Mouse (Mus musculus) layer of hippocampus, adult 6 months (tissue): ENCODE measurements around the gene Kcnk16. TPM values are rescaled to one million over a fixed set of nuclear protein-coding genes. Genes with fewer than 3 reads are reported as not detected.

Experiments used
- long read RNA-seq, 2 experiments: library from polyadenylated mRNA; unstranded; transcript quantifications; one replicate each; pipeline ENCODE4 v2.0.0; 2019 to 2020
- polyA plus RNA-seq: library from polyadenylated mRNA; unstranded; fragments of <200 nt; fragmentation: Nextera tagmentation; gene quantifications from 2 replicates; pipeline ENCODE4 v1.2.3, GENCODE M21; 2021

Gene Kcnk16
- not detected in 2 replicates for polyA plus RNA-seq
- long read RNA-seq, experiment 1, result 0 reads
- long read RNA-seq, experiment 2, result 0 reads

GRCm38 (mm10) chr14:20269082-20269809 is at the start of gene Kcnk16:
TSS of gene Kcnk16 (minus strand) at chr14:20269199.

DNA sequence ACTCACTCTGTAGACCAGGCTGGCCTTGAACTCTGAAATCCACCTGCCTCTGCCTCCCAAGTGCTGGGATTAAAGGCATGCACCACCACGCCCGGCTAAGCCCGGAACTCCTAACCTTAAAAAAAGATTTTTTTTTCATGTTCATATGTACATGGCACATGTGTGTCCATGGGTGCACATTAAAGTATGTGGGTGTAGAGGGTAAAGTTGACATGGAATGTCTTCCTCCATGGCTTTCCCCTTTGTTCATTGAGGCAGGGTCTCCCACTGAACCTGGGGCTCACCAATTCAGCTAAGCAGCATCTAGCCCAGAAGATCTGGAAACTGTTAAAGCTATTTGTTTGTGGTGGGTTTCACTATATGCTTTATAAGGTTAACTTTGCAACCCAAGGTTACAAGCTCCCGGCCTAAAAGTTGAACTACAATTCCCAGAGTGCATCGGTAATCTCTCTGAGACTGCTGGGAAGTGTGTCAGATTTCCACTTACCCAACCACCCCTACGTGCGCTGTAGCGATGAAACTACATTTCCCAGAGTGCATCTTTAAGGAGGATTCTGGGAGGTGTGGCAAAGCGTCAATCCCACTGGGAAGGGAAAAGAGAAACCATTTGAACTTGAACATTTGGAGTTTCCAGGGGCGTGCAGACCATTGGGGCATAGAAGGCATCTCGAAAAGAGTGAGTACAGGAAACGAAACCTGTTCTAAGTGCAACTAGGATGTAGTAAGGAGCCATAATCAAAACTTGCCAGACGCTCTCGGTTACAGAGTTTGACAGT is 25.3 kb upstream of the Kcnk16 start, which contains the start of gene Nudt13:
Gene Nudt13, plus strand, starts transcription at position 581 of the 776 bp plus-strand sequence.

Other genes starting within 250 kb of the Kcnk16 start
- gene Saysd1, start 130.7 kb downstream of the Kcnk16 start, polyA plus RNA-seq, result 12.2 and 12.8 TPM in 2 replicates
- 0.10 and 0.14 TPM in 2 replicates for gene Kcnk5, start 87.4 kb downstream of the Kcnk16 start, polyA plus RNA-seq
- 7.2 and 7.9 TPM in 2 replicates for gene Nudt13, start 25.5 kb upstream of the Kcnk16 start, polyA plus RNA-seq
- gene Ecd, start 78.9 kb upstream of the Kcnk16 start, polyA plus RNA-seq, result 25.5 and 32.7 TPM in 2 replicates
- 4.3 and 5.6 TPM in 2 replicates for gene Fam149b, start 79.0 kb upstream of the Kcnk16 start, polyA plus RNA-seq
- gene Dnajc9, start 119.7 kb upstream of the Kcnk16 start, polyA plus RNA-seq, result 31.0 and 32.9 TPM in 2 replicates
- 99.0 and 103 TPM in 2 replicates for gene Mrps16, start 124.4 kb upstream of the Kcnk16 start, polyA plus RNA-seq
- gene Cfap70, start 183.0 kb upstream of the Kcnk16 start, polyA plus RNA-seq, result 0.79 and 2.3 TPM in 2 replicates
- 50.7 and 53.0 TPM in 2 replicates for gene Anxa7, start 210.9 kb upstream of the Kcnk16 start, polyA plus RNA-seq
- not detected in 2 replicates for gene Mss51, start 227.7 kb upstream of the Kcnk16 start, polyA plus RNA-seq